Mouse (Mus musculus): ENCODE results near the gene Chrne. TPM values are rescaled to one million over a fixed set of nuclear protein-coding genes. Genes with fewer than 3 reads are reported as not detected.
"Not testable (repeated sequence)": the region's sequence is repeated elsewhere in the genome, so short reads cannot be mapped to it uniquely, and the experiment has no call there.

The Chrne gene
- polyA plus RNA-seq, 1 experiment from 2014 or later = not detected

- H3K9me3 ChIP-seq (ENCODE audit: control insufficient read depth, low read length) = no peaks in the 10 kb centered on the region
- no peak overlapping the region for H3K4me2 ChIP-seq
- H3K4me3 ChIP-seq (ENCODE audit: low read depth, low read length) = no peak overlapping the region
- 0 out of 2 replicates have a peak, but pooled peaks cover 2% of the 10 kb centered on the region for H3K36me3 ChIP-seq (ENCODE audit: control insufficient read depth, insufficient read depth, low read length)
- no peak for ATAC-seq (replicated peaks; ENCODE audit: low FRiP score)
- peaks cover 24% of the 10 kb centered on the region for H3K4me1 ChIP-seq (replicated peaks; ENCODE audit: control insufficient read depth, insufficient read depth, low read length)
- H3K27me3 ChIP-seq (replicated peaks; ENCODE audit: control insufficient read depth, insufficient read depth, low read length) = no peaks in the 10 kb centered on the region
- 79% methylated on average over 3 of the region's 3 CpGs for WGBS
- H3K9ac ChIP-seq (ENCODE audit: low read depth, low read length) = no peak overlapping the region
- DNase-seq (ENCODE audit: low spot score) = no peak
- H3K27ac ChIP-seq (ENCODE audit: low read depth, low read length) = no peak overlapping the region
These were observed 41.8 kb downstream of the Chrne start for GRCm38 (mm10) chr11:70577201-70577600.

- H3K9me3 ChIP-seq (ENCODE audit: control insufficient read depth, low read length) = no peaks in the 10 kb centered on the region
- ATAC-seq (replicated peaks; ENCODE audit: low FRiP score) (no peak), DNase-seq (ENCODE audit: low spot score) (no peak)
- H3K36me3 ChIP-seq (ENCODE audit: control insufficient read depth, insufficient read depth, low read length) = no peaks in the 10 kb centered on the region
- no peaks in the 10 kb centered on the region for H3K27me3 ChIP-seq (replicated peaks; ENCODE audit: control insufficient read depth, insufficient read depth, low read length)
- H3K27ac ChIP-seq (ENCODE audit: low read depth, low read length) = no peak overlapping the region
- H3K4me2 ChIP-seq = no peak overlapping the region
- peaks cover 35% of the 10 kb centered on the region for H3K4me1 ChIP-seq (replicated peaks; ENCODE audit: control insufficient read depth, insufficient read depth, low read length)
- no peak overlapping the region for H3K4me3 ChIP-seq (ENCODE audit: low read depth, low read length)
- H3K9ac ChIP-seq (ENCODE audit: low read depth, low read length) = no peak overlapping the region
- 81% methylated on average over 6 of the region's 6 CpGs for WGBS
These were observed 45.1 kb downstream of the Chrne start for GRCm38 (mm10) chr11:70573872-70574271.

GRCm38 (mm10) chr11:70572348-70572902, 46.6 kb downstream of the Chrne start:
- Histone ChIP-seq H3K4me2 (peak overlapping the region; percentile 15), H3K36me3 (ENCODE audit: control insufficient read depth, insufficient read depth, low read length) (no peaks in the 10 kb centered on the region), H3K27ac (ENCODE audit: low read depth, low read length) (0 out of 2 replicates have a peak overlapping the region, but pooled peaks have one; percentile 2), H3K9me3 (ENCODE audit: control insufficient read depth, low read length) (no peaks in the 10 kb centered on the region), H3K9ac (ENCODE audit: low read depth, low read length) (no peak overlapping the region), H3K27me3 (replicated peaks; ENCODE audit: control insufficient read depth, insufficient read depth, low read length) (no peaks in the 10 kb centered on the region), H3K4me3 (ENCODE audit: low read depth, low read length) (no peak overlapping the region), H3K4me1 (replicated peaks; ENCODE audit: control insufficient read depth, insufficient read depth, low read length) (peaks cover 35% of the 10 kb centered on the region)
- ATAC-seq (replicated peaks; ENCODE audit: low FRiP score) = no peak; the same call in 1 of the 2 replicates
- WGBS = 45% methylated on average over 5 of the region's 5 CpGs
- no peak for DNase-seq (ENCODE audit: low spot score)

- peaks cover 35% of the 10 kb centered on the region for H3K4me1 ChIP-seq (replicated peaks; ENCODE audit: control insufficient read depth, insufficient read depth, low read length)
- H3K9me3 ChIP-seq (ENCODE audit: control insufficient read depth, low read length) = no peaks in the 10 kb centered on the region
- H3K36me3 ChIP-seq (ENCODE audit: control insufficient read depth, insufficient read depth, low read length) = no peaks in the 10 kb centered on the region
- ATAC-seq (replicated peaks; ENCODE audit: low FRiP score) (no peak), DNase-seq (ENCODE audit: low spot score) (no peak)
- H3K9ac ChIP-seq (ENCODE audit: low read depth, low read length) = no peak overlapping the region
- peak overlapping the region; percentile 28; the same call in 1 of the 2 replicates for H3K27ac ChIP-seq (ENCODE audit: low read depth, low read length)
- peak overlapping the region; percentile 15 for H3K4me2 ChIP-seq
- no peaks in the 10 kb centered on the region for H3K27me3 ChIP-seq (replicated peaks; ENCODE audit: control insufficient read depth, insufficient read depth, low read length)
- H3K4me3 ChIP-seq (ENCODE audit: low read depth, low read length) = no peak overlapping the region
- 85% methylated on average over 1 of the region's 1 CpGs for WGBS
These were observed 47.4 kb downstream of the Chrne start for GRCm38 (mm10) chr11:70571641-70572040.

GRCm38 (mm10) chr11:70570614-70571013, 48.4 kb downstream of the Chrne start:
- H3K36me3 ChIP-seq (ENCODE audit: control insufficient read depth, insufficient read depth, low read length); H3K27me3 ChIP-seq (replicated peaks; ENCODE audit: control insufficient read depth, insufficient read depth, low read length); H3K4me3 ChIP-seq (ENCODE audit: low read depth, low read length); H3K4me2 ChIP-seq; H3K27ac ChIP-seq (ENCODE audit: low read depth, low read length); H3K9ac ChIP-seq (ENCODE audit: low read depth, low read length); DNase-seq (ENCODE audit: low spot score); H3K9me3 ChIP-seq (ENCODE audit: control insufficient read depth, low read length): not testable (repeated sequence)
- H3K4me1 ChIP-seq (replicated peaks; ENCODE audit: control insufficient read depth, insufficient read depth, low read length) = peaks cover 38% of the 10 kb centered on the region
- peak; percentile 78 for ATAC-seq (replicated peaks; ENCODE audit: low FRiP score)
- WGBS = 34% methylated on average over 1 of the region's 1 CpGs

- H3K9me3 ChIP-seq (ENCODE audit: control insufficient read depth, low read length) = no peaks in the 10 kb centered on the region
- H3K36me3 ChIP-seq (ENCODE audit: control insufficient read depth, insufficient read depth, low read length) = no peaks in the 10 kb centered on the region
- 86% methylated on average over 7 of the region's 7 CpGs for WGBS
- no peak overlapping the region for H3K27ac ChIP-seq (ENCODE audit: low read depth, low read length)
- no peaks in the 10 kb centered on the region for H3K27me3 ChIP-seq (replicated peaks; ENCODE audit: control insufficient read depth, insufficient read depth, low read length)
- H3K4me1 ChIP-seq (replicated peaks; ENCODE audit: control insufficient read depth, insufficient read depth, low read length) = peaks cover 42% of the 10 kb centered on the region
- ATAC-seq (replicated peaks; ENCODE audit: low FRiP score) (no peak), DNase-seq (ENCODE audit: low spot score) (no peak)
- H3K4me2 ChIP-seq = no peak overlapping the region
- no peak overlapping the region for H3K4me3 ChIP-seq (ENCODE audit: low read depth, low read length)
- H3K9ac ChIP-seq (ENCODE audit: low read depth, low read length) = no peak overlapping the region
These were observed 52.4 kb downstream of the Chrne start for GRCm38 (mm10) chr11:70566586-70566985.

Other genes with a start within 250 kb of the Chrne start
- gene Pelp1, start 209.2 kb downstream of the Chrne start, polyA plus RNA-seq (2014; fragmentation: Nextera tagmentation; extraction: Ambion mirVana) = 48.5 and 51.2 TPM in 2 replicates
- gene Arrb2, start 186.6 kb downstream of the Chrne start, polyA plus RNA-seq (2014; fragmentation: Nextera tagmentation; extraction: Ambion mirVana) = 31.5 and 35.9 TPM in 2 replicates
- gene Med11, start 167.3 kb downstream of the Chrne start, polyA plus RNA-seq (2014; fragmentation: Nextera tagmentation; extraction: Ambion mirVana) = 33.8 and 36.2 TPM in 2 replicates
- gene Zmynd15, start 159.8 kb downstream of the Chrne start, polyA plus RNA-seq (2014; fragmentation: Nextera tagmentation; extraction: Ambion mirVana) = 0.19 and 0.58 TPM in 2 replicates
- 0.91 and 1.6 TPM in 2 replicates for gene Cxcl16, start 159.2 kb downstream of the Chrne start, polyA plus RNA-seq (2014; fragmentation: Nextera tagmentation; extraction: Ambion mirVana)
- gene Tm4sf5, start 114.0 kb downstream of the Chrne start, polyA plus RNA-seq (2014; fragmentation: Nextera tagmentation; extraction: Ambion mirVana) = 5.5 TPM in 2 replicates
- 0.39 and 0.80 TPM in 2 replicates for gene Vmo1, start 104.6 kb downstream of the Chrne start, polyA plus RNA-seq (2014; fragmentation: Nextera tagmentation; extraction: Ambion mirVana)
- gene Gltpd2, start 100.0 kb downstream of the Chrne start, polyA plus RNA-seq (2014; fragmentation: Nextera tagmentation; extraction: Ambion mirVana) = 20.2 and 20.5 TPM in 2 replicates
- gene Psmb6, start 93.8 kb downstream of the Chrne start, polyA plus RNA-seq (2014; fragmentation: Nextera tagmentation; extraction: Ambion mirVana) = 619 and 649 TPM in 2 replicates
- not detected in 2 replicates for gene Gm40193, start 86.3 kb downstream of the Chrne start, polyA plus RNA-seq (2014; fragmentation: Nextera tagmentation; extraction: Ambion mirVana)
- gene Pld2, start 79.2 kb downstream of the Chrne start, polyA plus RNA-seq (2014; fragmentation: Nextera tagmentation; extraction: Ambion mirVana) = 2.7 and 3.4 TPM in 2 replicates
- 15.6 and 16.0 TPM in 2 replicates for gene Mink1, start 56.3 kb downstream of the Chrne start, polyA plus RNA-seq (2014; fragmentation: Nextera tagmentation; extraction: Ambion mirVana)
- not detected in 2 replicates for gene 4930544D05Rik, start 3.4 kb downstream of the Chrne start, polyA plus RNA-seq (2014; fragmentation: Nextera tagmentation; extraction: Ambion mirVana)
- 15.3 and 16.4 TPM in 2 replicates for gene Gp1ba, start 19.9 kb upstream of the Chrne start, polyA plus RNA-seq (2014; fragmentation: Nextera tagmentation; extraction: Ambion mirVana)
- 113 and 114 TPM in 2 replicates for gene Rnf167, start 28.0 kb upstream of the Chrne start, polyA plus RNA-seq (2014; fragmentation: Nextera tagmentation; extraction: Ambion mirVana)
- 115 and 126 TPM in 2 replicates for gene Slc25a11, start 28.3 kb upstream of the Chrne start, polyA plus RNA-seq (2014; fragmentation: Nextera tagmentation; extraction: Ambion mirVana)
- 2,285 and 2,367 TPM in 2 replicates for gene Pfn1, start 35.4 kb upstream of the Chrne start, polyA plus RNA-seq (2014; fragmentation: Nextera tagmentation; extraction: Ambion mirVana)
- 19.8 and 20.1 TPM in 2 replicates for gene Eno3, start 38.0 kb upstream of the Chrne start, polyA plus RNA-seq (2014; fragmentation: Nextera tagmentation; extraction: Ambion mirVana)
- gene Spag7, start 50.2 kb upstream of the Chrne start, polyA plus RNA-seq (2014; fragmentation: Nextera tagmentation; extraction: Ambion mirVana) = 132 and 146 TPM in 2 replicates
- gene Camta2, start 68.9 kb upstream of the Chrne start, polyA plus RNA-seq (2014; fragmentation: Nextera tagmentation; extraction: Ambion mirVana) = 10.4 and 13.1 TPM in 2 replicates
- 0.96 and 1.1 TPM in 2 replicates for gene Inca1, start 80.9 kb upstream of the Chrne start, polyA plus RNA-seq (2014; fragmentation: Nextera tagmentation; extraction: Ambion mirVana)
- 3.1 and 3.8 TPM in 2 replicates for gene Kif1c, start 81.3 kb upstream of the Chrne start, polyA plus RNA-seq (2014; fragmentation: Nextera tagmentation; extraction: Ambion mirVana)
- gene Zfp3, start 145.0 kb upstream of the Chrne start, polyA plus RNA-seq (2014; fragmentation: Nextera tagmentation; extraction: Ambion mirVana) = 3.3 and 4.0 TPM in 2 replicates
- 0.30 and 0.82 TPM in 2 replicates for gene Scimp, start 193.4 kb upstream of the Chrne start, polyA plus RNA-seq (2014; fragmentation: Nextera tagmentation; extraction: Ambion mirVana)
- 25.7 and 28.9 TPM in 2 replicates for gene Rabep1, start 225.6 kb upstream of the Chrne start, polyA plus RNA-seq (2014; fragmentation: Nextera tagmentation; extraction: Ambion mirVana)

Measured in liver, embryonic 11.5 days (tissue).